Mouse (Mus musculus) heart, adult 2 months (tissue): ENCODE results near the gene Tmem62. TPM values are rescaled to one million over a fixed set of nuclear protein-coding genes. Genes with fewer than 3 reads are reported as not detected.

ENCODE experiments used
- DNase-seq, 2 experiments: peaks; one replicate each; pipeline ENCODE4 v3.0.0; 2021
- H3K27ac ChIP-seq: fragments of 200-600 bp; 2 replicates; pipeline ENCODE4 v1.8.1; 2022
- H3K27me3 ChIP-seq: fragments of 200-500 bp; 2 replicates; pipeline ENCODE4 v1.6.1; 2012; ENCODE audit warnings: mild to moderate bottlenecking, low read length, inconsistent platforms, mixed read lengths; ENCODE audit not compliant: control insufficient read depth, insufficient read depth
- H3K36me3 ChIP-seq: fragments of 200-500 bp; 2 replicates; pipeline ENCODE4 v1.6.1; 2012; ENCODE audit warnings: low read length, inconsistent platforms; ENCODE audit not compliant: control insufficient read depth, insufficient read depth
- H3K4me1 ChIP-seq: fragments of 200-500 bp; 2 replicates; pipeline ENCODE4 v1.6.1; 2011; ENCODE audit warnings: low read length; ENCODE audit not compliant: control insufficient read depth, insufficient read depth
- H3K4me3 ChIP-seq: fragments of 200-600 bp; 2 replicates; pipeline ENCODE4 v1.8.1; 2022
- H3K79me2 ChIP-seq: fragments of 200-500 bp; replicated peaks from 2 replicates; pipeline ENCODE4 v1.6.1; 2012; ENCODE audit warnings: mild to moderate bottlenecking, inconsistent platforms, low read length, moderate library complexity, mixed read lengths; ENCODE audit not compliant: control insufficient read depth, insufficient read depth
- H3K9ac ChIP-seq: fragments of 200-500 bp; 2 replicates; pipeline ENCODE4 v1.6.1; 2012; ENCODE audit warnings: low read depth, mild to moderate bottlenecking, control low read depth, inconsistent platforms, low read length, mixed read lengths
- CTCF ChIP-seq: fragments of 200-600 bp; IDR thresholded peaks from 2 replicates; pipeline ENCODE4 v1.8.1; 2022; ENCODE audit warnings: antibody characterized with exemption, mild to moderate bottlenecking, moderate library complexity
- EP300 ChIP-seq: fragments of 200-500 bp; IDR thresholded peaks from 2 replicates; pipeline ENCODE4 v1.6.1; 2011; ENCODE audit warnings: low read depth, low read length, control low read depth; ENCODE audit not compliant: insufficient read depth
- POLR2A ChIP-seq: fragments of 200-500 bp; IDR thresholded peaks from 2 replicates; pipeline ENCODE4 v1.6.1; 2011; ENCODE audit warnings: mild to moderate bottlenecking, low read depth, low read length, control low read depth; ENCODE audit not compliant: insufficient read depth
- WGBS: fragments of 180-500 bp; shearing (Covaris S2); methylation state at CpG from one replicate; pipeline ENCODE4 v1.1.7; 2018; 5-methylcytosine and 5-hydroxymethylcytosine counted together
- intact Hi-C: fragments of 180-260 bp; cut with DNase I; formaldehyde crosslinking; loops from one replicate; pipeline ENCODE4 v1.15.1; 2025
- microRNA-seq, 2 experiments: library from miRNA; unstranded; fragments of <30 nt; microRNA quantifications; one replicate each; pipeline ENCODE4 v1.2.0; 2021
- polyA plus RNA-seq: library from polyadenylated mRNA; depleted of rRNA; stranded (reverse); fragments of >200 nt; gene quantifications from 2 replicates; pipeline ENCODE4 v1.2.3, GENCODE M21; 2012; rRNA removed
- total RNA-seq, 2 experiments: library from RNA; stranded (reverse); gene quantifications; 2 replicates each; pipeline ENCODE4 v1.2.3; 2021

Tmem62 gene
- total and polyA plus RNA-seq, 3 experiments = 3.1 to 5.1 (median 3.6) TPM

GRCm38 (mm10) chr2:121054060-121054459, 77.2 kb downstream of the Tmem62 start:
- intact Hi-C loops = no loop called here
- H3K79me2 ChIP-seq = no peaks in the 10 kb centered on the region
- no peak overlapping the region for H3K27ac ChIP-seq
- 0 out of 2 replicates have a peak, but pooled peaks cover 3% of the 10 kb centered on the region for H3K27me3 ChIP-seq
- H3K36me3 ChIP-seq = no peaks in the 10 kb centered on the region
- WGBS = 16% methylated on average over 2 of the region's 2 CpGs
- H3K4me1 ChIP-seq = no peaks in the 10 kb centered on the region; the same call in 1 of the 2 replicates
- no peak overlapping the region for H3K4me3 ChIP-seq
- no peak for DNase-seq
- no peak overlapping the region for H3K9ac ChIP-seq
- TF ChIP-seq POLR2A (no peak), EP300 (no peak)

- TF ChIP-seq EP300 = no peak
- no peak for TF ChIP-seq POLR2A
- no peak for TF ChIP-seq CTCF
- Histone ChIP-seq H3K4me3 (no peak overlapping the region), H3K4me1 (no peaks in the 10 kb centered on the region; the same call in 1 of the 2 replicates), H3K27me3 (0 out of 2 replicates have a peak, but pooled peaks cover 3% of the 10 kb centered on the region), H3K27ac (no peak overlapping the region), H3K79me2 (no peaks in the 10 kb centered on the region), H3K36me3 (no peaks in the 10 kb centered on the region), H3K9ac (no peak overlapping the region)
- WGBS = 87% methylated on average over 6 of the region's 6 CpGs
- DNase-seq = no peak
- intact Hi-C loops = no loop called here
These were observed 79.1 kb downstream of the Tmem62 start for GRCm38 (mm10) chr2:121055915-121056314.

Small RNA genes within 50 kb of the gene (microRNA-seq; reads per million reads assigned to microRNA genes)
- gene Gm44325 = 0 to 0.39 reads per million in 2 experiments

Other genes with a start within 250 kb of the Tmem62 start
- 10 to 100 TPM in 1 of 2 experiments, 1 to 10 TPM in 1; 9.8 to 12.8 TPM for gene Cdan1, start 126.9 kb upstream of the Tmem62 start, total RNA-seq
- gene Cdan1, start 126.9 kb upstream of the Tmem62 start, polyA plus RNA-seq = 14.0 and 15.0 TPM in 2 replicates
- 10 to 100 TPM; 12.6 to 13.3 TPM for gene Ttbk2, start 126.4 kb upstream of the Tmem62 start, total RNA-seq
- gene Ttbk2, start 126.4 kb upstream of the Tmem62 start, polyA plus RNA-seq = 2.0 and 3.4 TPM in 2 replicates
- gene Ubr1, start 6.3 kb upstream of the Tmem62 start, total RNA-seq = 10 to 100 TPM; 20.2 to 20.3 TPM
- gene Ubr1, start 6.3 kb upstream of the Tmem62 start, polyA plus RNA-seq = 18.1 and 28.8 TPM in 2 replicates
- gene Ccndbp1, start 31.4 kb downstream of the Tmem62 start, total RNA-seq = 10 to 100 TPM; 27.8 to 44.4 TPM
- 29.7 and 37.6 TPM in 2 replicates for gene Ccndbp1, start 31.4 kb downstream of the Tmem62 start, polyA plus RNA-seq
- gene Epb42, start 60.1 kb downstream of the Tmem62 start, total RNA-seq = under 1 TPM in 1 of 2 experiments, not detected in 1; 0.09 TPM
- 0.12 and 0.41 TPM in 2 replicates for gene Epb42, start 60.1 kb downstream of the Tmem62 start, polyA plus RNA-seq
- gene Tgm5, start 108.8 kb downstream of the Tmem62 start, total RNA-seq = not detected
- gene Tgm5, start 108.8 kb downstream of the Tmem62 start, polyA plus RNA-seq = 0.04 TPM in 1 of 2 replicates, not detected in the other
- not detected for gene Tgm7, start 132.8 kb downstream of the Tmem62 start, total RNA-seq
- gene Tgm7, start 132.8 kb downstream of the Tmem62 start, polyA plus RNA-seq = 0.04 TPM in 1 of 2 replicates, not detected in the other
- gene Adal, start 163.4 kb downstream of the Tmem62 start, total RNA-seq = 1 to 10 TPM; 8.6 to 9.1 TPM
- gene Adal, start 163.4 kb downstream of the Tmem62 start, polyA plus RNA-seq = 4.6 and 11.1 TPM in 2 replicates
- 10 to 100 TPM; 10.8 to 11.5 TPM for gene Lcmt2, start 163.6 kb downstream of the Tmem62 start, total RNA-seq
- gene Lcmt2, start 163.6 kb downstream of the Tmem62 start, polyA plus RNA-seq = 6.2 and 9.9 TPM in 2 replicates
- 10 to 100 TPM; 13.7 to 14.3 TPM for gene Tubgcp4, start 193.6 kb downstream of the Tmem62 start, total RNA-seq
- gene Tubgcp4, start 193.6 kb downstream of the Tmem62 start, polyA plus RNA-seq = 18.5 and 22.8 TPM in 2 replicates
- gene Zscan29, start 194.1 kb downstream of the Tmem62 start, total RNA-seq = 1 to 10 TPM; 5.2 to 6.4 TPM
- 2.0 and 2.3 TPM in 2 replicates for gene Zscan29, start 194.1 kb downstream of the Tmem62 start, polyA plus RNA-seq